Mouse (Mus musculus): ENCODE results near the gene Cbfa2t2.

DNA sequence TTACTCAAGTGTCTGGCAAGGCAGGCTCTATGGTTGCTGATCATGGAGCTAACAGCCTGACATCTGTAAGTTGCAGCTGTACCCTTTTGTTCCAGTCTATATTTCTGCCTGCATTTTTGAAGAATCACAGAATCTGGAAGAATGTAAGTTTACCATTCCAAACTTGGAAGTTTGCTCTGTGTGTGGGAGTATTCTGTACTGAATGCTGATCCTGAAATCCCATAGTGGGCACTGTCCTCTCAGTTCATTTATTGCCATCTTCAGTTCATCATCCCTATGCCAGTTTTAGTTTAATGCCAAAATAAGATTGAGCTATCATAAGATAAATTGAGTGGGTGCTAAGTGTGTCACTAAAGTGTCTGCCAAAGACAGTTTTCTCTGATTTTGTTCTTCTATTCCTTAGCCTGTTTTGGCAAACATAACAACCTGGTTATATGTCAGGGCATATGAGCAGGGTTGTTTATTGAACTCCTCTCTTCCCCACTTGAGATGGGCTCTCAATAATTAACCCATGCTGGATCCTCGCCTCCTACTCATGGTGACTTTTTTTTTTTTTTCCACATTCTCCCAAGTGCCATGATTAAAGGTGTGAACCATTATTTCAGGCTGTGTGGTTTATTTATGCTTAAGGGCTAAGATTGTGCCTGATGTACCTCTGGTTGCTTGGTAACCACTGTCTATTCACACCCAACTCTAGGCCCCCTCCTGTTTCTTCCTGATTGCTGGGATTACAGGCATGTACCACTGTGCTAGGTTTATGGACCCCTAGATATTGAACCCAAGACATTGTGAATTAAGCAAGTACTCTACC is 38.2 kb downstream of the Cbfa2t2 start:
- TF ChIP-seq USF1 (IDR thresholded peaks at IDR 0.05; ENCODE audit: low read depth) (no peak), MYOG (IDR thresholded peaks at IDR 0.05; ENCODE audit: control insufficient read depth in 1 of 3, insufficient read depth in 1 of 3, insufficient read length in 2 of 3, low read depth in 2 of 3) (no peak), POLR2A (IDR thresholded peaks at IDR 0.05; ENCODE audit: insufficient read length, low read depth) (no peak), MYOD1 (IDR thresholded peaks at IDR 0.05; ENCODE audit: control insufficient read depth in 1 of 3, insufficient read length in 2 of 3, low read depth in 2 of 3) (no peak), MAX (IDR thresholded peaks at IDR 0.05; ENCODE audit: low read depth) (no peak), POLR2AphosphoS2 (IDR thresholded peaks at IDR 0.05; ENCODE audit: insufficient read length, low read depth) (no peak), REST (IDR thresholded peaks at IDR 0.05; ENCODE audit: insufficient read depth, insufficient read length) (no peak), E2F4 (IDR thresholded peaks at IDR 0.05; ENCODE audit: insufficient read depth) (no peak), CEBPB (IDR thresholded peaks at IDR 0.05; ENCODE audit: insufficient read depth, poor library complexity, severe bottlenecking) (no peak), TCF12 (IDR thresholded peaks at IDR 0.05; ENCODE audit: insufficient read depth, poor library complexity, severe bottlenecking) (no peak), TCF3 (IDR thresholded peaks at IDR 0.05; ENCODE audit: insufficient read length, low read depth) (no peak)

Data from myocyte (in vitro differentiated cells).